In the genomic region with DNA sequence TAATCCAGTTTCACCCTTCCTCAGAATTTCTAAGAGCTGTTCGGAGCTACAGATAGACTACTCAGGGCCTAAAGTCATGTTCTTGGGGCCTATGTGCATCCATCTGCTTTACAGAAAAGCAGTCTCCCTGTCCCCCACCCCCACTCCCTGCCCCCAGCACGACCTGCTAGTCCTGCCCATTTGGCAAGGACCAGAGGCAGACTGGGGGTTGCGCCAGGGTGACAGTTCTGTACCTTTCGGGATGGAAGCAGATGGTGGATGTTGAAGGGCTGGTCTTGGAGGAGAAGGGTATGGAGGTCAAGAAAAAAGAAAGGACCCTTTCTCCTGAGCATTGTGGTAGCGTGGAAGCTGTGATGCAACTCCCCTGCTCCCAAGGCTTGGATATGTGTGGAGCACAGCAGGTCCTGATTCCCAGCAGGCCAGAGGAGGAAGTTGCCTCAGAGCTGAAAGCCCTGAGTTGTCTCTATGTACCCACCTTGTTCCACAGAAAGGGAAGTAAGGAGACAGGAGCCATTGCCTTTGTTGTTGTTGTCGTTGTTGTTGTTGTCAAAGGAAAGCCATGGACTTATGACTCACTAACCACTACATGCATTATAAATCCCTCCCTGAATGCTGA, we compare ENCODE assay signal across 19 mouse cellular contexts.
"Had no signal": no experiment of that assay in that cellular context is flagged by ENCODE, and none has a peak within 500 bp of the region (broad histone marks: within the 10 kb centered on the region; RNA-seq: fewer than 3 reads in every experiment).

No protein-coding gene starts in this region.

- H3K9ac ChIP-seq: hindbrain, embryonic 13.5 days; hindbrain, embryonic 15.5 days; kidney, embryonic 15.5 days; limb, embryonic 13.5 days; limb, embryonic 15.5 days; liver, embryonic 12.5 days; liver, embryonic 14.5 days had no signal

- H3K9me3 ChIP-seq: hindbrain, embryonic 10.5 days; hindbrain, embryonic 13.5 days; hindbrain, embryonic 15.5 days; kidney, embryonic 15.5 days; limb, embryonic 13.5 days; limb, embryonic 15.5 days; liver, embryonic 12.5 days had no signal

- H3K4me3 ChIP-seq: hindbrain, embryonic 10.5 days; hindbrain, embryonic 13.5 days; hindbrain, embryonic 15.5 days; kidney, embryonic 15.5 days; limb, embryonic 13.5 days; limb, embryonic 15.5 days; liver, embryonic 12.5 days had no signal

- H3K36me3 ChIP-seq: hindbrain, embryonic 10.5 days; kidney, embryonic 15.5 days; limb, embryonic 15.5 days; liver, embryonic 12.5 days had no signal

- ATAC-seq: hindbrain, postnatal 0 days; intestine, embryonic 16.5 days; liver, embryonic 12.5 days had no signal

- DNase-seq: gastrocnemius, postnatal 14 days; gastrocnemius, postnatal 36 days; heart, postnatal 4 days; kidney, adult 11 months; layer of hippocampus, adult 9-11 months; layer of hippocampus, postnatal 36 days; lung, adult 18-20 months had no signal

- H3K4me2 ChIP-seq: heart, embryonic 11.5 days; hindbrain, embryonic 13.5 days; hindbrain, embryonic 15.5 days; kidney, embryonic 15.5 days; limb, embryonic 13.5 days; limb, embryonic 15.5 days; liver, embryonic 12.5 days had no signal

- H3K27ac ChIP-seq: hindbrain, embryonic 13.5 days; hindbrain, embryonic 15.5 days; hindbrain, postnatal 0 days; kidney, embryonic 15.5 days; kidney, postnatal 0 days; limb, embryonic 13.5 days; limb, embryonic 15.5 days; liver, embryonic 12.5 days; liver, embryonic 14.5 days had no signal
